Mouse (Mus musculus) adrenal gland, adult 18-20 months (tissue): ENCODE data around the gene Rps16. TPM values are rescaled to one million over a fixed set of nuclear protein-coding genes. Genes with fewer than 3 reads are reported as not detected.
A peak's percentile ranks its signal among the peaks of the same experiment; 100 is the strongest.

Experiments used
- DNase-seq, 2 experiments: peaks; one replicate each; pipeline ENCODE4 v3.0.0; 2021 to 2022; ENCODE audit warnings: low spot score in 2 of 2
- total RNA-seq, 2 experiments: library from RNA; stranded (reverse); gene quantifications; 1 replicate in 1 of 2; 2 replicates in 1 of 2; pipeline ENCODE4 v1.2.3; 2021

Rps16 gene
- total RNA-seq, 2 experiments from 2014 or later = 983 to 986 TPM

GRCm38 (mm10) chr7:28344637-28345036, 5.8 kb upstream of the Rps16 start:
- peak; percentile 58 to 69 for DNase-seq

- DNase-seq = peak in 1 of 2 experiments; percentile 59
Observed at GRCm38 (mm10) chr7:28347746-28348145, 2.7 kb upstream of the Rps16 start.

- no peak for DNase-seq
Observed at GRCm38 (mm10) chr7:28348601-28349000, 1.9 kb upstream of the Rps16 start.

GRCm38 (mm10) chr7:28351676-28352191, 1.3 kb downstream of the Rps16 start:
- no peak for DNase-seq

GRCm38 (mm10) chr7:28353267-28353666, 2.8 kb downstream of the Rps16 start:
- no peak for DNase-seq

- DNase-seq = no peak
Observed at GRCm38 (mm10) chr7:28354113-28354581, 3.7 kb downstream of the Rps16 start.

GRCm38 (mm10) chr7:28354596-28354995, 4.1 kb downstream of the Rps16 start:
- DNase-seq = no peak

GRCm38 (mm10) chr7:28355221-28355620, 4.8 kb downstream of the Rps16 start:
- DNase-seq = no peak

GRCm38 (mm10) chr7:28356981-28357380, 6.5 kb downstream of the Rps16 start:
- no peak for DNase-seq

GRCm38 (mm10) chr7:28357984-28358383, 7.5 kb downstream of the Rps16 start:
- DNase-seq = no peak

GRCm38 (mm10) chr7:28358431-28358830, 8.0 kb downstream of the Rps16 start:
- DNase-seq = no peak

GRCm38 (mm10) chr7:28359854-28360253, 9.4 kb downstream of the Rps16 start:
- no peak for DNase-seq

GRCm38 (mm10) chr7:28360291-28360690, 9.8 kb downstream of the Rps16 start:
- no peak for DNase-seq

GRCm38 (mm10) chr7:28361647-28362341, 11.3 kb downstream of the Rps16 start:
- no peak for DNase-seq

- DNase-seq = no peak
Observed at GRCm38 (mm10) chr7:28362441-28363060, 12.1 kb downstream of the Rps16 start.

GRCm38 (mm10) chr7:28367663-28368275, 17.3 kb downstream of the Rps16 start:
- DNase-seq = no peak

GRCm38 (mm10) chr7:28368276-28368920, 17.9 kb downstream of the Rps16 start:
- no peak for DNase-seq

- no peak for DNase-seq
Observed at GRCm38 (mm10) chr7:28370051-28370450, 19.6 kb downstream of the Rps16 start.

GRCm38 (mm10) chr7:28370977-28371513, 20.6 kb downstream of the Rps16 start:
- no peak for DNase-seq

GRCm38 (mm10) chr7:28371514-28371989, 21.1 kb downstream of the Rps16 start:
- peak in 1 of 2 experiments; percentile 63 for DNase-seq
